Mouse (Mus musculus) cerebellum, postnatal 10 days (tissue): ENCODE measurements around the gene Dkk3.
A peak's percentile ranks its signal among the peaks of the same experiment; 100 is the strongest.

ENCODE experiments used
- DNase-seq, 2 experiments: peaks; one replicate each; pipeline ENCODE4 v3.0.0; 2021; ENCODE audit warnings: mixed read lengths in 2 of 2

Gene Dkk3

GRCm38 (mm10) chr7:112158942-112159341 is at the start of gene Dkk3:
Gene Dkk3 (minus strand): TSS chr7:112159057.
- DNase-seq, result peak; percentile 36 to 58

- DNase-seq, result no peak
Measured at GRCm38 (mm10) chr7:112207717-112208116, 48.9 kb upstream of the Dkk3 start.

GRCm38 (mm10) chr7:112205513-112205912 is 46.7 kb upstream of the Dkk3 start:
- no peak for DNase-seq

GRCm38 (mm10) chr7:112204380-112204963 is 45.6 kb upstream of the Dkk3 start:
- DNase-seq, result no peak

GRCm38 (mm10) chr7:112203937-112204336 is 45.1 kb upstream of the Dkk3 start:
- DNase-seq, result peak; percentile 79 to 80

- DNase-seq, result no peak
Measured at GRCm38 (mm10) chr7:112202843-112203242, 44.0 kb upstream of the Dkk3 start.

- DNase-seq, result no peak
Measured at GRCm38 (mm10) chr7:112202194-112202593, 43.3 kb upstream of the Dkk3 start.

- no peak for DNase-seq
Measured at GRCm38 (mm10) chr7:112200761-112201160, 41.9 kb upstream of the Dkk3 start.

GRCm38 (mm10) chr7:112199343-112199742 is 40.5 kb upstream of the Dkk3 start:
- DNase-seq, result no peak

GRCm38 (mm10) chr7:112197461-112197860 is 38.6 kb upstream of the Dkk3 start:
- no peak for DNase-seq

GRCm38 (mm10) chr7:112194286-112194685 is 35.4 kb upstream of the Dkk3 start:
- DNase-seq, result no peak

GRCm38 (mm10) chr7:112192778-112193177 is 33.9 kb upstream of the Dkk3 start:
- DNase-seq, result no peak

- no peak for DNase-seq
Measured at GRCm38 (mm10) chr7:112192237-112192636, 33.4 kb upstream of the Dkk3 start.

- no peak for DNase-seq
Measured at GRCm38 (mm10) chr7:112187536-112188459, 28.9 kb upstream of the Dkk3 start.

GRCm38 (mm10) chr7:112186871-112187270 is 28.0 kb upstream of the Dkk3 start:
- no peak for DNase-seq

GRCm38 (mm10) chr7:112185226-112185745 is 26.4 kb upstream of the Dkk3 start:
- peak; percentile 75 to 80 for DNase-seq

GRCm38 (mm10) chr7:112184519-112185225 is 25.8 kb upstream of the Dkk3 start:
- peak; percentile 55 to 66 for DNase-seq

- DNase-seq, result peak; percentile 93 to 95
Measured at GRCm38 (mm10) chr7:112183258-112183841, 24.5 kb upstream of the Dkk3 start.

- peak; percentile 93 to 96 for DNase-seq
Measured at GRCm38 (mm10) chr7:112180235-112180705, 21.4 kb upstream of the Dkk3 start.

GRCm38 (mm10) chr7:112176627-112177026 is 17.8 kb upstream of the Dkk3 start:
- no peak for DNase-seq

- no peak for DNase-seq
Measured at GRCm38 (mm10) chr7:112172669-112173068, 13.8 kb upstream of the Dkk3 start.

- no peak for DNase-seq
Measured at GRCm38 (mm10) chr7:112169955-112170692, 11.3 kb upstream of the Dkk3 start.
